Comparison of ENCODE assay signal across 9 mouse cellular contexts in the genomic region with DNA sequence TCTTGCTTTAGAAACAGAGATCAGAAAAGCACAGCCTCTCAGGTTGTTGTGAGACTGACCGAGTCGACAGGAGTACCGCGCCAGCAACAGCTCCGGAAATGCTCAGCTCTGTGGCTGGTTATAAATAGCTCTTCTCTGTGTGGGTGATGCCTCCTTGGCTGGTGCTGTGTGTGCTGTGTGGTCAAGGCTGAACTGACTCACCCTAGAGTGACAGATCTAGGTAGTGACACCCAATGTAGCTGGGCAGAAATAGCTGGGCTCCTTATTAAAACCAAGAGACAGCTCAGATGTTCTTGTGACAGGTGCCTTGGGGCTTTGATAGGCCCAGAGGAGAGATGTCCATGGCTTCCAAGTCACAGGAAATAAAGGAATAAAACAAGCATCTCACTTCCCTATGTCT.
DNase-seq lines count a peak whose midpoint lies in the region; ATAC-seq and TF ChIP-seq lines count a peak whose summit lies in the region.
"Had no signal": no experiment of that assay in that cellular context is flagged by ENCODE, and none has a peak within 500 bp of the region (broad histone marks: within the 10 kb centered on the region; RNA-seq: fewer than 3 reads in every experiment).

No protein-coding gene starts in this region.

- peak; percentile 70; the same call in 1 of the 2 replicates for ATAC-seq in stomach, postnatal 0 days (ENCODE audit: low FRiP score, low TSS enrichment)

- no peaks in the 10 kb centered on the region for H3K27me3 ChIP-seq in stomach, postnatal 0 days (ENCODE audit: control insufficient read depth, insufficient read depth, low read length)
- H3K27me3 ChIP-seq: limb, embryonic 15.5 days had no signal

- no peak overlapping the region for H3K4me2 ChIP-seq in stomach, postnatal 0 days (replicated peaks; ENCODE audit: low read depth)
- H3K4me2 ChIP-seq: limb, embryonic 15.5 days had no signal

- no peak overlapping the region for H3K4me3 ChIP-seq in stomach, postnatal 0 days (ENCODE audit: low read depth, low read length)
- H3K4me3 ChIP-seq: limb, embryonic 15.5 days had no signal

- no peak overlapping the region for H3K27ac ChIP-seq in stomach, postnatal 0 days (replicated peaks)
- H3K27ac ChIP-seq: limb, embryonic 15.5 days had no signal

- no peaks in the 10 kb centered on the region for H3K9me3 ChIP-seq in stomach, postnatal 0 days (ENCODE audit: control insufficient read depth, low read length)
- H3K9me3 ChIP-seq: limb, embryonic 15.5 days had no signal

- intact Hi-C loops in gastrocnemius, postnatal 14 days (cut with DNase I; ENCODE audit: low total_unique reads): no loop called here
- intact Hi-C loops in left cerebral cortex, postnatal 25 days (cut with DNase I): no loop called here

- 76% methylated on average over 5 of the region's 5 CpGs for WGBS in stomach, postnatal 0 days

- DNase-seq in gastrocnemius, adult 18-20 months (ENCODE audit: low spot score): peak; percentile 69
- DNase-seq in gastrocnemius, postnatal 4 days (ENCODE audit: low spot score in 2 of 2): no peak
- peak; percentile 70 for DNase-seq in adrenal gland, postnatal 14 days
- DNase-seq in gastrocnemius, postnatal 14 days: peak; percentile 44
- peak; percentile 46 to 79 for DNase-seq in left cerebral cortex, postnatal 25 days (ENCODE audit: low spot score in 2 of 2)
- no peak for DNase-seq in stomach, postnatal 0 days (ENCODE audit: low spot score)
- DNase-seq in layer of hippocampus, postnatal 36 days: no peak
- DNase-seq in ovary, postnatal 14 days (ENCODE audit: low spot score): no peak

- no peaks in the 10 kb centered on the region for H3K4me1 ChIP-seq in stomach, postnatal 0 days (replicated peaks; ENCODE audit: control insufficient read depth, insufficient read depth)

- TF ChIP-seq EP300 in stomach, postnatal 0 days (optimal IDR thresholded peaks at IDR 0.05): no peak

- no peak for TF ChIP-seq CTCF in stomach, postnatal 0 days (IDR thresholded peaks at IDR 0.05; ENCODE audit: low read depth)

- no peaks in the 10 kb centered on the region for H3K36me3 ChIP-seq in stomach, postnatal 0 days (ENCODE audit: control insufficient read depth, insufficient read depth, low read length)
- H3K36me3 ChIP-seq: limb, embryonic 15.5 days had no signal

- no peak overlapping the region for H3K9ac ChIP-seq in stomach, postnatal 0 days (ENCODE audit: low read length)
- H3K9ac ChIP-seq: limb, embryonic 15.5 days had no signal

Comparison
In these comparisons a context has a peak if more than half of its experiments do, and no peak if none do; other contexts are left out.
1. DNase-seq: peak in gastrocnemius, adult 18-20 months (single experiment), adrenal gland, postnatal 14 days (single experiment), gastrocnemius, postnatal 14 days (single experiment) and left cerebral cortex, postnatal 25 days (2 of 2); none in gastrocnemius, postnatal 4 days (0 of 2), stomach, postnatal 0 days (single experiment), layer of hippocampus, postnatal 36 days (0 of 2) and ovary, postnatal 14 days (single experiment).